Mouse (Mus musculus) A20 (cell line): ENCODE data around the gene Fbxl18.

Experiments used
- DNase-seq: peaks from one replicate; pipeline ENCODE4 v3.0.0-alpha.2; 2011; ENCODE audit warnings: low read depth, low spot score

The Fbxl18 gene

GRCm38 (mm10) chr5:142824091-142824490 is 71.1 kb downstream of the Fbxl18 start:
- no peak for DNase-seq

GRCm38 (mm10) chr5:142823096-142824062 is 71.8 kb downstream of the Fbxl18 start:
- no peak for DNase-seq

DNA sequence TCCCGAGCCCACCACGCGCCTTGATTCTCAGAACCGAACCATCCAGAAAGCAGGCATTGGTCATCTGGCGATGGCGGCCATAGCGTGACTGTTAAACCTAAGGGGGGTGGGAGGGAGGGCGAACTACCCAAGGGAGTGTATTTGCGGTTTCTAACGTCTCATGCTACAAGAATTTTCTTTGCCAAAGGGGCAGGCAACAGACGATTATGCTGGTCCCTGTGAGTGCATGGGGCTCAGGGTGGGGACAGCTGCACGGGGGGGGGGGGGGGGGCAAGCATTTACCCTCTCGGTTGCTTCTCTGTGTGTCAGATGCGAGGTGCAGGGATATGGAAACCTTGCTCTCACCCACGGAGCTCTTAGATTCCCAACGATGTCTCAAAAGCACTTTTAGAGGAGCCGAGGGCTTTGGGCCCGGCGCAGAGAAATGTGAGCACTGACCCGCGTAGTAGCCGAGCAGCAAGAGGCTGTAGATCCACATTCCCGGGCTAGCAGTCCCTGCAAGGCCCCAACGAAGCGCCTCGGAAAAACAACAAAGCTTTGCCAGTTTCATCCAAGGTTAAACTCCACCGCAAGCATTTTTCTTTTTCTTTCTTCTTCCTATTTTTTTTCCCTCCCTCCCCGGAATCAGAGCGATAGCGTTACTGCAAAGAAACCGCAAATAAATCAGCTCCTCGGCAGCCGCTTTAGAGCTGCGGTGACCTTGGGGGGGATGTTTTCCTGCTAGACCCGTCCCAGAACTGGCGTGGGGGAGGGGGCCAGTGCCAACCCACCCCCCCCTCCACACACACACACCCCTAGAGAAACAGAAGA is 72.7 kb downstream of the Fbxl18 start:
- DNase-seq, result no peak

GRCm38 (mm10) chr5:142821974-142822285 is 73.3 kb downstream of the Fbxl18 start:
- DNase-seq, result no peak

DNA sequence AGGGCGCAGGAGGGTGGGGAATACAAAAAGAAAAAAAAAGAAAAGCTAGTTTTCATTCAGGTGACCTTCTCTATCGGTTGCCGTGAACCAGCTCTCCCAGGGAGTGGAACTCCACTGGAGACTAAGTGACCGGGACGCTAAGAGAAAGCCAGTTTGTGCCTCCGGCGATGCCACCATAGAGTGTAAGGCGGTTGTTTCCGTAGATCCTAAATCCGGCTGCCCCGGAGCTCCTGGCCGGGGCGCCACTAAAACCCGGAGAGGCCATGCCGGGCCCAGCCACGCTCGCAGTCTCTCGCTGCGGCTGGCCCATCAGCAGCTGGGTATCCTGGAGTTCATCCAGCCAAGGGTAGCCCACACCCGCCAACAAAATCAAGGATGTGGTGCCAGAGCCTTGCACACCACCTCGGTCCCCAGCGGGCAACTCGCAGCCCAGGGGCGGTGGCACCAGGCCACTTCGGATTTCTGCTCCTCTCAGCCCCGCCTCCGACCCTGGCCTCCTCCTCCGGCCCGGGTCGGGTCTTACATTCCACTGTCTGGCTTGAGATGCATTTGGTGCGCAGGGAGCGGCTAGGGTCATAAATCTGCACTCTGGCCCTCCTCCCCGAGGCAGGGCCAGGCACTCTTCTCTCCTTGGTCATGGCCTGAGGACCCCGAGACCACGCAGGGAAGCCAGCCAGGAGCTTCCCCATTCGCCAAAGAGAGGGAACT is 73.8 kb downstream of the Fbxl18 start:
- DNase-seq, result no peak

DNA sequence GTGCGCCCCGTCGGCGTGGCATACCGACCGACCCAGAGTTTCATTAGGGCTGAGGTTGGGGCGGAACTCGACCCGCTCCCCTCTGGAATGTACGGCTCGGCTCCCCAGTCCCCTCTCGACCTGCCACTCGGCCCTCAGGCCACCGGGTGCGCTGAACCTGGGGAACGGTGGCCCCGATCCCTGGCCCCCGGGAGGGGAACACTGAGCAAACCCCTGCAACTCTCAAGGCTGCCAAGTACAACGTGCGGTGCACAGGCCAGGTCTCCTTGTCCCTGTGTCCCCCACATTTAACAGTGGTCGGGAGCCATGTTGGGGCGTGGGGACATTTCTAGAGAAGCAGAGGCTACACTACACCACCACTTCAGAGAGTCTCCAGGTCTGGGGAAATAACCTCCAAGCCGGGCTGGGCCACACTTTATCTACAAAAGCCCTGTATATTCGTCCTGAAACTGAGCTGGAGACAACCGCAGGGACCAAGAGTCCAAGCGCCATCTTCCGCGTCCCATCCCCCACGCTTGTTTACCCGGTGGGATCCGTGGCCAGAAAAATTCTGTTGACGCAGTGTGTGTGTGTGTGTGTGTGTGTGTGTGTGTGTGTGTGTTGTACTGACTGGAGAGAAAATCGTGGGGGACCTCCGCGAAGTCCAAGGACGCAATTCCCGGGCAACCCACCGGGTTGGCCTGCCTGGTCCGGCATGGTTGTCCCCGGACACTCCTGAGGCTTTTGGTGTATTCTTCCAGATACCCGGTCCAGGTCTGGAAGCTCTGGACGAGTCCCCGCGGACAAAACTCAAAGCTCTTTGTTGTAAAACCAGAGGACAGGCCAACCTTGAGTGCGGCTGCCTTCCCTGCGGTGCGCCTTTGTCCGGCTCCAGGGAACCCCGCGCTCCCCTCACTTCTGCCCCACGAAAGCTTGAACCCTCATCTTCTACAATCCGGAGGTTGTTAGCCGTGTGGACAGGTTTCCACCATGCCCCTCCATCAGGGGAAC is 74.7 kb downstream of the Fbxl18 start:
- DNase-seq, result no peak

DNA sequence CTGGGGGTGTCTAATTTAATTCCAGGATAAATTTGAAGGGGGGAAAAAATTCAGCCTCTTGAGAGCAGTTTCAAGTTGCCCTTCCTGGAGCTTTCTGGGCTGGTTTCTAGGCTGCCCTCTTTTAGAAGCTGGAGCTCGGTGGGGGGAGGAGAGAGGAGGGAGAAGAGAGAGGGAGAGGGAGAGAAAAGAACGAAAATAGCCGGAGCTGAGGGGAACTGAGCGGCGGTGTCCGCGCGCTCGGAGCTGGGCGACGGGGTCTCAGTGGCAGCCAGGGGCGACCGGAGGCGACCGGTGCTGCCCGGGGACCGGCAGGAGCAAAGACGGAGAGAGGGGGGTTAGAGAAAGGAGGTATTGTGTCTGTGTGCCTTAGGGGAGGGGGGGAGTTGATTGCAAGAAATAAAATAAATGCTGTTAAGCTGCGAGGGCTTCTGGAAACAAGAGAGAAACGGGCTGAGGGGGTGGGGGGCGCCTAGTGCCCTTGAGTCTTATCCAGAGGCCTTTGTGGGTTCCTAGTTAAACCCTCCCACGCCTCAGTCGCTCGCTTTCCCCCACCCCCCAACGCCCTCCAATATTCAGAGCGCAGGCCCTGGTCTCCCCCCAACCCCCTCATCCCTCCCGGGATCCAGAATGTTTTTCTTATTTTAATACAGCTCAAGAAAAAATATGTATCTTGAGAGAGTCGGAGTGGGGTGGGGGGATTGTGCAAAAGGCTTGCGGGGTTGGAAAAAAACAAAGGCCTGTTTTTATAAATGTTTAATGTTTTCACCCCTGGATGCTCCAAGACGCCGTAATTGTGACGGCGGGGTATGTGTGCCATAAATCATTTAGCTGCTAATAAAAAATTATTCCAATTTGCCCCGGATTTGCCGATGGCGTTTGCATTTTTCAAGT is 75.6 kb downstream of the Fbxl18 start:
- no peak for DNase-seq

GRCm38 (mm10) chr5:142818435-142819360 is 76.5 kb downstream of the Fbxl18 start:
- DNase-seq, result no peak

- no peak for DNase-seq
Observed at GRCm38 (mm10) chr5:142817524-142818434, 77.4 kb downstream of the Fbxl18 start, which contains the start of gene Tnrc18. Tnrc18 (minus strand) TSS chr5:142817662.
